Mouse (Mus musculus): ENCODE measurements at regions not wholly inside any gene's neighbourhood (a gene's known extent, or its start where the extent isn't known, plus 50 kb on each side); places are given as distances from the start of the nearest gene placed in this dataset.

DNA sequence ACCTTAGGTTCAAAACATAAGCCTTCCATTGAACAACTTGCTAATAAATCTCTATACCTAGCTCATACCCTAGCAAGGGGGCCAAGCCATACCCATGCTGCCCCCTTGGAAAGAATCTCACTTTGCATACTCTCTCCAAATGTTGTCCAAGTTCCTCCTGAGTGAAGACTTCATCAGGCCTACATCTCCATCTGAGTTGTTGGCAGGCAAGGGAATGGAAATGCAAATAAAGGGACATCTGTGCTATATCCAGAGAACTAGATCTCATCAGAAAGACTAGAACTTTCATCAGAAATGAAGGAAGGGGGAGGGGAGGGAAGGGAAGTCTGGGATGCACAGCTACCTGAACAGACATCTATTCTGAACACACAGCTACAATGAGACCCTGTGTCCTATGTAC, 611.4 kb upstream of the Arid1b start:
- H3K79me2 ChIP-seq (ENCODE audit: inconsistent target), result no peaks in the 10 kb centered on the region
- no peaks in the 10 kb centered on the region for H3K36me3 ChIP-seq (ENCODE audit: inconsistent target)
- H3K4me3 ChIP-seq (ENCODE audit: inconsistent target), result no peak overlapping the region
- H3K27ac ChIP-seq, result no peak overlapping the region

DNA sequence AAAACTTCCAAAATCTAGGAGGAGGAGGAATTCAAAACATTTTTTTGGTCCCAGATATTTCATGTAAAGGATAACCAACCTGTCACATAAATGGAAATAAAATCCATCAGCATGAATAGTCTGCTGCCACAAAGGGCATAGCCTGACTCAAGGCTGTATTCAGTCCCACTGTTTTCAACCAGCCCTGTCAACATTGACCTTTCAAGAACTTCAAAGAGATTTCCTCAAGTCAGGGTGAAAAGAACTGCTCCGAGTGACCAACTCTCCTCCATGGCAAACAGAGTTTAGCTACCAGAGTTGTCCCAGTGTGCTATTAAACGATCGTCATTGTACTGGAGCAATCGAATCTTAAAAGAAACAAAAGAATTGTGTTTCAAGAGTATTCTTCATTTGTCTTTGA, 606.5 kb upstream of the Arid1b start:
- no peak overlapping the region for H3K4me3 ChIP-seq (ENCODE audit: inconsistent target)
- 100% methylated on average over 4 of the region's 4 CpGs for WGBS (ENCODE audit: missing documents)
- no peaks in the 10 kb centered on the region for H3K79me2 ChIP-seq (ENCODE audit: inconsistent target)
- no peaks in the 10 kb centered on the region for H3K36me3 ChIP-seq (ENCODE audit: inconsistent target)
- H3K27ac ChIP-seq, result no peak overlapping the region

DNA sequence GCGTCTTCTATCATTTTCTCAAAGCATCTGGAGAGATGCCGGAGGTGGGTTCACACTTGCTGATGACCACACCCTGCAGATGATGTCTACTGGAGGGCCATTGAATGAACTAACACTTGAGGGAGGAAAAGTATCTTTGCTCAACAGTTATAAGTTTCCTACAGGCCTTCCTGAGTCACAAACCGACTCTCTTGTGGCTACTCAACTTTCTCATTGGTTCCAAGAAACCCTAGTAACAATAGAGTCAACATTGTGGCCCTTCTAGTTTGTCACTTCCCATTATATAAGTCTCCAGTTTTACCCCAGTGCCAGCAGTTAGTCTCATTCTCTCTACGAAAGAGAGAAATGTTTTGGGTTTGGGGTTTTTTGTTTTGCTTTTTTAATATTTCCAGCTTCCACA, 604.1 kb upstream of the Arid1b start:
- no peak overlapping the region for H3K27ac ChIP-seq
- 37% methylated on average over 4 of the region's 4 CpGs for WGBS (ENCODE audit: missing documents)
- no peaks in the 10 kb centered on the region for H3K79me2 ChIP-seq (ENCODE audit: inconsistent target)
- no peaks in the 10 kb centered on the region for H3K36me3 ChIP-seq (ENCODE audit: inconsistent target)
- H3K4me3 ChIP-seq (ENCODE audit: inconsistent target), result no peak overlapping the region

DNA sequence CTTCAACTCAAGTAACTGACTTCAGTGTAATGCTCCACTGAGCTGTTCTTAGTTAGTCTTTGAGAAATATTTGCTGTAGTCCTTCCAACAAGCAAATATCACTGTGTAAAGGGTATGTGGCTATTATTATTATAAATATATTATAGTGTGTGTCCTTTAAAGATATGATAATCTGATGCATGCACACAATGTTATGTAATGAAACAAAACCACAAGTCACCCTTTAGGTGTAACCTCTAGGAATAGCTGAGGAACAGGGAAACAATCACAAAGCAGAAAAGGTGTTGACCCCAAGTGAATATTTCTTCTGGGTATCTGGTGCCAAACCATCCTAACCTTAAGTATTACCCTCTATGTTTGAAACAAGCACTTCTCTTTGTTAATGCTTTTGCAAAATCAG, 603.6 kb upstream of the Arid1b start:
- no peaks in the 10 kb centered on the region for H3K79me2 ChIP-seq (ENCODE audit: inconsistent target)
- no peaks in the 10 kb centered on the region for H3K36me3 ChIP-seq (ENCODE audit: inconsistent target)
- no peak overlapping the region for H3K27ac ChIP-seq
- H3K4me3 ChIP-seq (ENCODE audit: inconsistent target), result no peak overlapping the region

DNA sequence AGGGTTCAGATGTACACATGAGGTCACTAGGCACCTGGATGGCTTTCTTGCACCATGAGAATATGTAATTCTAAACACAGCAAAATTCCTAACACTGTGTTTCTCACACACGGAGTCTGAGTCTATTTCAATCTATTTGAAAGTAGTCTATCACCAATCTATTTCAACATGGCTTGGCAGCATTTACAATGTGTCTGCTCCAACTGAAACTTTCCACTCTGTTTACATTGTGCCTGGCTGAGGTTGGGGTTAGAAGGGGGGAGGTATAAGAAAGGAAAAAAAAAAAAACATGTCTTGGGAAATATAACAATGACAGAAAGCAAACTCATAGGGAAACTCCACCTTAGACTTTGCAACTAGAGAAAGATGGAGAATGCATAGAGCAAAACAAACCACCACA, 602.9 kb upstream of the Arid1b start:
- Histone ChIP-seq H3K4me3 (ENCODE audit: inconsistent target) (no peak overlapping the region), H3K79me2 (ENCODE audit: inconsistent target) (no peaks in the 10 kb centered on the region), H3K36me3 (ENCODE audit: inconsistent target) (no peaks in the 10 kb centered on the region), H3K27ac (no peak overlapping the region)
- 80% methylated on average over 1 of the region's 1 CpGs for WGBS (ENCODE audit: missing documents)

DNA sequence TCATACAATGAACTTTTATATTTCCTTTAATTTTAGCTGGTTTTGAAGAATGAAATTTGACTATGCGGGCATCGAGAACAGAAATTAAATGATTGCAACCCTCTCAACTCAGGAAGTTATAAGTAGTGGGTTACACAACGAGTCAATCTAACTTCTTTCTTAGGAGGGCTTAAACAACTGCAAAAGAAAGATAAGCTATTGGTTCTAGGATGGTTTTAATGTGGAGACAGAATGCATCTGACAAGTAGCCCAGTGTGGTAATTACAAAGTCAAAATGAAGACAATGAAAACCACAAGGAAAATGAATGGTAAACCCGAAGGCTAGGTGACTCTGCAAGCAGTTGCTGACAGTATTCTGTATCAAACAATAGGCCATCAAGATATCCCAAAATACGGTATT, 598.0 kb upstream of the Arid1b start:
- Histone ChIP-seq H3K4me3 (ENCODE audit: inconsistent target) (no peak overlapping the region), H3K36me3 (ENCODE audit: inconsistent target) (no peaks in the 10 kb centered on the region), H3K79me2 (ENCODE audit: inconsistent target) (no peaks in the 10 kb centered on the region), H3K27ac (no peak overlapping the region)
- WGBS (ENCODE audit: missing documents), result 19% methylated on average over 5 of the region's 5 CpGs

DNA sequence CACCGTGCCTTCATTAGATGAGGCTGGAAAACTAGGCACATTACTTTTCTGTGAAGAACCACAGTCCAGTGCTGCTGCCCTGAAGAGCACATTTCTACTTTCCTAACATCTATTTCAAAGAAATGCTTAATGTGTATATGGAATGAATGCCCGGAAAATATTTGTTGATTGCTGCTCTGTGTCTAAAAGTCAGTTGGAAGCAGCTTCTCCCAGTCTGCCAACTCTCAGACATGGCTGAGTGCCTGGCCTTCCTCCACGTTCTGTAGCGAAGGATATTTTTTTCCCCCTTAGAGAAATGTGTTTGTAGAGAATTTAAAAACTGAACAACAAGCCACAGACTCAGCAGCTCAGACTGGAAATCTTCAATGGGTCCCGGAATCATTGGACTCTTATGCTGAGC, 576.4 kb upstream of the Arid1b start:
- 99% methylated on average over 5 of the region's 5 CpGs for WGBS (ENCODE audit: missing documents)
- H3K27ac ChIP-seq, result no peak overlapping the region
- H3K36me3 ChIP-seq (ENCODE audit: inconsistent target), result no peaks in the 10 kb centered on the region
- no peaks in the 10 kb centered on the region for H3K79me2 ChIP-seq (ENCODE audit: inconsistent target)
- no peak overlapping the region for H3K4me3 ChIP-seq (ENCODE audit: inconsistent target)

DNA sequence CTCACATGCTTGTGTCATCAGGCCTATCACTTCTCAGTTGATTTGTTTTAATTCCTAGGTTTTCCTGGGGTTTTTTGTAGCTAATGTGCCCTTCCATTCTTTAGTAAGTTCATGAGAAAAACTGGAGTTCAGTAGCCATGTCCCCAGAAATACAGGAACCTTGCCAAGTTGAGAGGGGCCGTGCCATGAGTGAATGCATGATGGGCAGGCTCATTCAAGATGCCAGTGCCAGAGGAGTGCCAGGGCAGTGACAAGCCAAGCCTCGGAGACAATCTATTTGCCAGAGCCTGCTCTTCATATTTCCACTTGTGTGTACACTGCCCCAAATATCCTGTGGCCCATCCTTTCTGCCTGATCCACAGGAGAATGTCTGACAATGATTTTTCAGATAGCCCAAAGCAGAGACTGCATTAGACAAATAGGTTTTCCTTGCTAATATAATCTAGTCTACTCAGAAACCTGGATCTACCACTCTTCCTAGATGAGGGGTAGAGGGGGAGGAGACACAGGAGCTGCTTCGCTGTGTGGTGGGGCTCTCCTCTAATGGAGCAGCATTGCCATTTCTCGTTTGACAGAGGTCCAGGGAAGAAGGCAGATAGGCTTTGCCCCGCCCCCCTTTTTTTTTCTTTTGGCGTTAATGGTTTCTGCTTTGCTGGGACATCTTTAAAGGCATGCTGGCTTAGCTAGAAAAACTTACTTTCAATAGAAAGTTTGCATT, 569.5 kb upstream of the Arid1b start:
- 79% methylated on average over 5 of the region's 6 CpGs for WGBS (ENCODE audit: missing documents)
- no peak overlapping the region for H3K4me3 ChIP-seq (ENCODE audit: inconsistent target)
- no peak overlapping the region for H3K27ac ChIP-seq
- H3K79me2 ChIP-seq (ENCODE audit: inconsistent target), result no peaks in the 10 kb centered on the region
- no peaks in the 10 kb centered on the region for H3K36me3 ChIP-seq (ENCODE audit: inconsistent target)

DNA sequence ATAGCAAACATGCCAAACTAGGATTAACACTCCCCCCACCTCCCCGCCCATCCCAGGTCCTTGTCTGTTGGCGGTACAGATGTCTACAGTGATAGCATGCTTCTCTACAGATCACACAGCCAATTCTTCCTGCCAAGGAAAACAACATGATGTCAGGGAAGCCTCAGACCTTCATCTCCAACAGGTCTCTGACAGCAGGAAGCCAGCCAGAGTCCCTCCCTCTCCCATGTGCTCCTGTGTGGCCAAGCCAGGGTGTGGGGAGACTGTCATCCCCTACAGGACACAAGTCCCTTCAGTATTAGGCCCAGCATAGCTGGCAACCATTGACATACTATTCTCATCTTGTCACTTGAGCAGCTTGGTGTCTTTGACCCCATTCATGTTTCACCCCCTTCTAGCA, 568.8 kb upstream of the Arid1b start:
- 93% methylated on average over 2 of the region's 2 CpGs for WGBS (ENCODE audit: missing documents)
- H3K27ac ChIP-seq, result no peak overlapping the region
- no peak overlapping the region for H3K4me3 ChIP-seq (ENCODE audit: inconsistent target)
- H3K36me3 ChIP-seq (ENCODE audit: inconsistent target), result no peaks in the 10 kb centered on the region
- no peaks in the 10 kb centered on the region for H3K79me2 ChIP-seq (ENCODE audit: inconsistent target)

DNA sequence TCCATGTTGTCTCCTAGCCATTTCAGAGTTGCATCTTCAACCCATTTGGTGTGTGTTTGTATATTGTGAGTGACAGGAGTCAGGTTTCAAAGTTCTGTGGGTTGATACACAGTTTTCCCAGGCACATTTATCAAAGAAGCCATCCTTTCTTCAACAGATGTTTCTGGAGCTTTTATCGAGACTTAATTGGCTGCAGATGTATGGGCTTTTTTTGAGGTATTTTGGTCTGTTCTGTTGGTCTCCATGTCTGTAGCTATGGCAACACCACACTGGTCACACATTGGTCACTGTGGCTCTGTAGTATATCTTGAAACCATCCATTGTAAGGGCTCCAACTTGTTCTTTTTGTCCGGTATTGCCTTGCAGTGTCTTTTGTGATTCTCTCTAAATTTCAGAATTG, 565.1 kb upstream of the Arid1b start:
- Histone ChIP-seq H3K27ac (no peak overlapping the region), H3K4me3 (ENCODE audit: inconsistent target) (no peak overlapping the region), H3K36me3 (ENCODE audit: inconsistent target) (no peaks in the 10 kb centered on the region), H3K79me2 (ENCODE audit: inconsistent target) (no peaks in the 10 kb centered on the region)
- 91% methylated on average over 2 of the region's 2 CpGs for WGBS (ENCODE audit: missing documents)

DNA sequence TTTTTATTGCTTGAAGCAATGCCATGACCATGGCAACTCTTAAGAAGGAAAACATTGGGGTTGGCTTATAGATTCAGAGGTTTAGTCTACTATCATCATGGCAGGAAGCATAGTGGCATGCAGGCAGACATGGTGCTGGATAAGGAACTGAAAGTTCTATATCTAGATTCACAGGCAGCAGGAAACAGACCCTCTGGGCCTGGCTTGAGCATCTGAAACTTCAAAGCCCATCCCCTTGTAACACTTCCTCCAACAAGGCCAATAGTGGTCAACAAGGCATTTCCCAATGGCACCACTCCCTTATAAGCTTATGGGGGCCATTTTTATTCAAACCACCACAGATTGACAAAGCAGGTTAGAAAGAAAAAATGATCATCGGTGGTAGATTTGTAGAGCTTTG, 548.5 kb upstream of the Arid1b start:
- no peaks in the 10 kb centered on the region for H3K79me2 ChIP-seq (ENCODE audit: inconsistent target)
- no peaks in the 10 kb centered on the region for H3K36me3 ChIP-seq (ENCODE audit: inconsistent target)
- WGBS (ENCODE audit: missing documents), result 77% methylated on average over 1 of the region's 1 CpGs

DNA sequence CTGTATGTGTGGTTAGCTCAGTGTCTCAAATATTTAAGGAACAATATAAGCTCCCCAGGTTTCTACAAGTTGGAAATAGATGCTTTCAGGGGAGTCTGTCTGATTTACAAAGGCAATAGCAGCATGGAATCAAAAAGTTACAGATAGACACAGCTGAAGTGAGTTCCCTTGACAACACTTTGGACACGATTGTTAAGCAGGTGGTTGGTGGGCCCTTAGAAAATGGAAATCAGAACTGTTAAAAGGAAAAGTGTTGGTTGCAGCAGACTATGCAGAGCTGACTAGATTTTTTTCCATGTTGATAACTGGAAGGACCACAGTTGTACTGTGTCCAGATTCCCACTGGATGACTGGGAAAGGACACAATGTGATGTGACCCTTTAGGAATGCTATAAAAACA, 536.6 kb upstream of the Arid1b start:
- 90% methylated on average over 1 of the region's 1 CpGs for WGBS (ENCODE audit: missing documents)

More for the DNA sequence above, 548.5 kb upstream of the Arid1b start:
- Histone ChIP-seq H3K27ac (no peak overlapping the region), H3K4me3 (ENCODE audit: inconsistent target) (no peak overlapping the region)

DNA sequence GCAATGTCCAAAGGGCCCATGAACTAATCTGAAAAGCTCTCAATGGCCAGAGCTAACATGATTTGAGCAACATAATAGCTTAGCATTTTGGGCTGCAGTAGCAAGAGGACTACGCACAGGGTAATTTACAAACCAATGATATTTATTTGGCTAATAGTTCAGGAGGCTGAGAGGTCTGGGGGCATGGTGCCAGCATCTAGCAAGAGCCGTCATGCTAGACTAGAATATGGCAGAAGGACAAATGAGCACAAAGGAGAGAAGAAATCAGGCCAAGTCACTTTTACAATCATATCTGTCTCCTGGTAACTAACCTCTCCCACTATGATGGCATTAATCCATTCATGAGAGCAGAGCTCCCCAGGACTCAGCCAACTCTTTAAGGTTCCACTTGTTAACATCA, 532.6 kb upstream of the Arid1b start:
- H3K27ac ChIP-seq, result no peak overlapping the region
- 88% methylated on average over 2 of the region's 2 CpGs for WGBS (ENCODE audit: missing documents)
- H3K79me2 ChIP-seq (ENCODE audit: inconsistent target), result no peaks in the 10 kb centered on the region
- H3K4me3 ChIP-seq (ENCODE audit: inconsistent target), result no peak overlapping the region
- no peaks in the 10 kb centered on the region for H3K36me3 ChIP-seq (ENCODE audit: inconsistent target)

More for the DNA sequence above, 536.6 kb upstream of the Arid1b start:
- no peaks in the 10 kb centered on the region for H3K79me2 ChIP-seq (ENCODE audit: inconsistent target)
- no peaks in the 10 kb centered on the region for H3K36me3 ChIP-seq (ENCODE audit: inconsistent target)
- no peak overlapping the region for H3K27ac ChIP-seq
- no peak overlapping the region for H3K4me3 ChIP-seq (ENCODE audit: inconsistent target)

DNA sequence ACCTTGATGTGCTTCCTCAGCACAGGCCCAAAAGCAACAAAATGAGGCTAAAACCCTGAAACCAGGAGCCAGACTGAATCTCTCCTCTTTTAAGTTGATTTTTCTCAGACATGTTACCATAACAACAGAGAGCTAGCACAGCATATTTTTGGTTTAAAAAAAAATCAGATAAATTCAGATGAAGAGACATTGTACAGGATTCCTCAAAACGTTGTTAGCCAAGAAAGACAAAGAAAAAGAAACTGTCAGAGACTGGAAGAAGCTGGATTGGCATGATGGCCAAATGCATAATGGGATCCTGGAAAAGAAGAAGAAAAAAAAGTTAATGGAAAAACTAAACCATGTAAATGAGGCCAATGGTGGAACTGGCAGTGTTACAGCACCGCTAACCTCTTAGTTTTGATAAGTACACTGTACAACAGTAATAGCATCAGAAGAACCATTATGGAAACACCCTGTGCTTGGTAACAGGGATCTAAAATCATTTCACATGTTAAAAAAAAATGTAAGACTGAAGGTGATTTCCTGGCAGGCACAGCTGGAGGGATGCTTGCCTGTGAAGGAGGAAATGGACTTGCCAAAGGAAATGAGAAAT, 529.7 kb upstream of the Arid1b start:
- WGBS (ENCODE audit: missing documents), result 77% methylated on average over 2 of the region's 2 CpGs
- Histone ChIP-seq H3K79me2 (ENCODE audit: inconsistent target) (no peaks in the 10 kb centered on the region), H3K4me3 (ENCODE audit: inconsistent target) (no peak overlapping the region), H3K27ac (no peak overlapping the region), H3K36me3 (ENCODE audit: inconsistent target) (no peaks in the 10 kb centered on the region)

DNA sequence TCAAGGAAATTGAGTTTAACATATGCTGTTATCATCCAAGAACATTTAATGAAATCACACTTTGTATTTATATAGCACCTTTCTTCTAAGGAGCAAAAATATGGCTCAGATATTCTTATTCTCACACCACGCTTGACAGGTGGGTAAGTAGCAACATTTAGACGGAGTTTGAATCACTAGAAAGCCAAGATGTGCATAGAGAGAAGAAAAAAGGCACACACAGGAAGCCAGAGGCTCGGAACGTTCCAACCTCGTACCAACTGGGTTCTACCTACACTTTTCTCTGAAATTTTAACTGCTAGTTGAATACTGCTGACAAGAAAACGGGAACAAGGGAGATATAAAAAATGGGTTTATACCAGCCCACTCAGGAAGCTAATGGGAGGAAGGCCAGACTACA, 528.4 kb upstream of the Arid1b start:
- Histone ChIP-seq H3K79me2 (ENCODE audit: inconsistent target) (no peaks in the 10 kb centered on the region), H3K36me3 (ENCODE audit: inconsistent target) (no peaks in the 10 kb centered on the region), H3K27ac (no peak overlapping the region), H3K4me3 (ENCODE audit: inconsistent target) (no peak overlapping the region)
- 28% methylated on average over 6 of the region's 6 CpGs for WGBS (ENCODE audit: missing documents)

DNA sequence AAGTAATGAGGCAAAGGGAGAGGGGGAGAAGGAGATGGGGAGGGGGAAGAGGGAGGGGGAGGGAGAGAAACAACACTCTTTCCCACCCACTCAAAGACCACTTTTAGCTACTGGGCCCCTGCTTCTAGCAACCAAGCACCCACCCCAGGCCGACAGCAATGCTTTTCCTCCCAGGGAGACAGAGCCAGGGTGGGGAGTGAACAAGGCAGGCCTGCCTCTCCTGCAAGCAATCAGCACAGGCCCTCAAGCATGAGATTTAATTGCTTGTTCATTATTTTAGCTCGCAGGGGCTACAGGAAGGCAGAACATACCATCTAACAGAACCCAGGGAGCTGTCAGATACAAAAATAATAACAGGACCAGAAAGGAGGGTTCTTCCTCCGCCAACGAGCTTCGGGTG, 521.7 kb upstream of the Arid1b start:
- Histone ChIP-seq H3K36me3 (ENCODE audit: inconsistent target) (no peaks in the 10 kb centered on the region), H3K79me2 (ENCODE audit: inconsistent target) (no peaks in the 10 kb centered on the region), H3K4me3 (ENCODE audit: inconsistent target) (no peak overlapping the region), H3K27ac (no peak overlapping the region)
- WGBS (ENCODE audit: missing documents), result 83% methylated on average over 5 of the region's 5 CpGs
